Mouse (Mus musculus): ENCODE measurements at regions not wholly inside any gene's neighbourhood (a gene's known extent, or its start where the extent isn't known, plus 50 kb on each side); places are given as distances from the start of the nearest gene placed in this dataset.

DNA sequence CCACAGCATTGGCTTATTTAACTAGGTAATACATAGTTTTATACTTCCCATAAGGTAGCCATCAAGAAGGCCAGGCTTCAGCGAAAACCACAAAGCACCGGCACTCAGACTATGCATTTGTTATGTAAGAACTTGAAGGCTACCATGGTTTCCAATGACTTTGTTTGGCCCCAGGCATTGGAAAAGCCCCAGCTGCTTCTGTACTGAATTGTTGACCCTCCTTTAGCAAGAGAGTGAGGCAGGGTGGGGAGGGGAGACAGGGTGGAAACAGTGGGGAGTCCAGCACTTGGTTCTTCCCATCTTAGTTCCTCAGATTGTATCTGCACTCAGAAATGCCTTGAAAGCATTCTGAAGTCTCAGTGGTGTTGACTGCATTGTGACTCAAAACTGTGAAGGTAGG is 168.3 kb upstream of the Camk1g start:
- H3K9ac ChIP-seq: no peak overlapping the region
- H3K27me3 ChIP-seq: no peaks in the 10 kb centered on the region
- no peak overlapping the region for H3K4me2 ChIP-seq
- ATAC-seq (ENCODE audit: insufficient number of reproducible peaks, low FRiP score, low TSS enrichment, low read depth): no peak
- no peaks in the 10 kb centered on the region for H3K9me3 ChIP-seq
- peaks cover 27% of the 10 kb centered on the region for H3K4me1 ChIP-seq
- H3K4me3 ChIP-seq: no peak overlapping the region
- no peaks in the 10 kb centered on the region for H3K36me3 ChIP-seq
- H3K27ac ChIP-seq: peak overlapping the region; percentile 22; the same call in 1 of the 2 replicates
- WGBS: 40% methylated on average over 2 of the region's 2 CpGs

DNA sequence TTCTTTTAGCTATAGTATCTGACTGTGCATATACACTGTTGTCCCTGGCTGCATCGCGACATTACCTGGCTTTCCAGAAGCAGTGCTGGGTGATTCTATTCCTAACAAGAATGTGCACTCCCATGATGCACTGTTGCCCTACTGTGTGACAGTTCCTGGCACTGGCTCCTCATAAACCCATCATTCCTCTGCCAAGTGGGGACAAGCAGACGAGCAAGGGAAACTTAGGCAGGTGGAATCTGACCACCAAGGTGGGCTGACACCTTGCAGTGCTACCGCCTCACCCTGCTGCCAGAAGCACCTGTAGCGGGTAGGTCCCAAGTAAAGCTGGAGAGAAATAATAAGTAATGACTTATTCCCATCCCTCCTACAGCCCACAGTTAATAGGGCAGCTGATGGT is 167.5 kb upstream of the Camk1g start:
- Histone ChIP-seq H3K9me3 (no peaks in the 10 kb centered on the region), H3K4me3 (no peak overlapping the region), H3K27ac (no peak overlapping the region), H3K4me2 (no peak overlapping the region), H3K4me1 (peaks cover 27% of the 10 kb centered on the region), H3K27me3 (no peaks in the 10 kb centered on the region), H3K36me3 (no peaks in the 10 kb centered on the region), H3K9ac (no peak overlapping the region)
- WGBS: 77% methylated on average over 5 of the region's 5 CpGs
- ATAC-seq (ENCODE audit: insufficient number of reproducible peaks, low FRiP score, low TSS enrichment, low read depth): no peak

DNA sequence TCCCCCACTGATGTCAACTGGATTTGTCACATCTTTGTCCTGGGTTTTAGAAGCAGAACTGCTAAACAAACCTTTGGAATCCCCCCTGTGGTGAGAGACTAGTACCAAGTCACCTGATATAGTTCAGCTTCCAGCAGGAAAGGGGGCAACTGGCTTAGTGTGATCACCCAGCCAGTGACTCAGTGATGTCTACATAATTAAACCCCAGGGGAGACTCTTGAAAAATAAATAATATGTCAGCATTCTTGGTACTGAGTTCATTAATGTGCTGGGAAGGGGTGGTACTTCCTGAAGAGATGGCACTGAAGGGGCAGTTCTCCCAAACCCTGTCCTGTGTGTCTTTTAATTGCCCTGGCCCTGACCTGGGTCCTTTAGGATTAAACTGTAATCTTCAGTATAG is 166.5 kb upstream of the Camk1g start:
- Histone ChIP-seq H3K27ac (no peak overlapping the region), H3K9ac (no peak overlapping the region), H3K27me3 (no peaks in the 10 kb centered on the region), H3K4me1 (peaks cover 24% of the 10 kb centered on the region), H3K9me3 (no peaks in the 10 kb centered on the region), H3K4me3 (no peak overlapping the region), H3K36me3 (no peaks in the 10 kb centered on the region), H3K4me2 (no peak overlapping the region)
- no peak for ATAC-seq (ENCODE audit: insufficient number of reproducible peaks, low FRiP score, low TSS enrichment, low read depth)

DNA sequence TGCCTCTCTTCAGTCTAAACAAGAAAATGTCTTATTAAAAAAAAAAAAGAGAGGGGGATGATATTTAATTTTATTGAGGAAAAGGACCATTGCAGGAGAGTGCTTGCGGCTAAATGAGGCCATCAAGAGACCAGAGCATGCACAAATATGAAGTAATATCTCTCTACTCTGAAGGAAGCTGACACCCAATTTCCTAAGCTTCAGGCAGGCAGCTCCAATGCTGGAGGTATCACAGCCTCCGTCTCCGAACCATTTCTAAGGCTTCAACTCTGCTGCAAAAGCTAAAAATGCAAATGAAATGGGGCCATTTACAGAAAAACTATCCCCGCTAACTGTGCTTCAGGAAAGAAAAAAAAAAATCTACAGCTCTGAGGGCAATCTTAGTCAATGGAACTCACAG is 164.4 kb upstream of the Camk1g start:
- Histone ChIP-seq H3K9me3 (no peaks in the 10 kb centered on the region), H3K4me1 (peaks cover 18% of the 10 kb centered on the region), H3K36me3 (no peaks in the 10 kb centered on the region), H3K4me3 (no peak overlapping the region), H3K4me2 (no peak overlapping the region), H3K27ac (no peak overlapping the region), H3K9ac (no peak overlapping the region), H3K27me3 (no peaks in the 10 kb centered on the region)
- ATAC-seq (ENCODE audit: insufficient number of reproducible peaks, low FRiP score, low TSS enrichment, low read depth): no peak
- WGBS: 67% methylated on average over 4 of the region's 4 CpGs

DNA sequence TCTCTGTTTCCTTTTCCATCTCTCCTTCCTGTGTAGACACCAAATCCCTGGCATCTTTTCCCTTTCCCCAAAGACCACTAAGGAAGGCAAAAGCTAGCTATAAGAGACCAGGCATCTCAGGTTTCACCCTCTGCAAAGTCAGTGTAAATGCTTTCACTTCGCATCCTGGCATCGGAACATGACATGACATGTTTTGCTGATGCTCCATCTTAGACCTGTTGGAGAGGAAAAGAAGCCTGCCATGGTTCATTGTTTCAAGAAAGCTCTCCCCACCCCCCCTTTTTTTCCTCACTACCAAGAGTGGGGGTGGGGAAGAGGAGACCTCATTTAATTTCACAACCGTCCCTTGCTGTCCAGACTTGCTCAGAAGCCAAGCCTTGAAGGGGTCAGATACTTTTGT is 156.4 kb upstream of the Camk1g start:
- Histone ChIP-seq H3K36me3 (no peaks in the 10 kb centered on the region), H3K27me3 (no peaks in the 10 kb centered on the region), H3K4me1 (peaks cover 3% of the 10 kb centered on the region; the same call in 1 of the 2 replicates), H3K9me3 (no peaks in the 10 kb centered on the region), H3K9ac (no peak overlapping the region), H3K27ac (peak overlapping the region; percentile 28; the same call in 1 of the 2 replicates), H3K4me2 (no peak overlapping the region), H3K4me3 (no peak overlapping the region)
- no peak for ATAC-seq (ENCODE audit: insufficient number of reproducible peaks, low FRiP score, low TSS enrichment, low read depth)
- WGBS: 19% methylated on average over 3 of the region's 3 CpGs

DNA sequence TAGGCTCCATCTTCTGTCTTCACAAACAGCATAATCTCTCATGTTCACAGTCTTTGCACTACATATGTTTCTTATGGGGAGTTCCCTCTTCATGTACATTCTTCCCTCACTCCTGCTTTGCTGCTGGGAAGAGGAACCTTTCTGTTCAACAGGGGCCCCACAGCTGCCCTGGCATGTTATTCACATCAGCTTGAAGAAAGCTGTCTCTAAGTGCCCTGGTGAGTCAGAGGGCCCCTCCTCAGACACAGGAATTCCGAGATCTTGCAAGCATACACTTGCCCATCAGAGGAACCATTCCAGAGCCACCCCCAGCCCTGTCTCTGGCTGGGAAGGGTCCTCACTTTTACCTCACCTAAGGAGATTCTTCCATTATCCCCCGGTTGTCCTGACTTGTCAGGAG is 151.9 kb upstream of the Camk1g start:
- Histone ChIP-seq H3K27ac (0 out of 2 replicates have a peak overlapping the region, but pooled peaks have one; percentile 38), H3K27me3 (no peaks in the 10 kb centered on the region), H3K4me3 (no peak overlapping the region), H3K9me3 (no peaks in the 10 kb centered on the region), H3K4me2 (no peak overlapping the region), H3K36me3 (no peaks in the 10 kb centered on the region), H3K9ac (no peak overlapping the region), H3K4me1 (peaks cover 18% of the 10 kb centered on the region)
- WGBS: 55% methylated on average over 2 of the region's 2 CpGs
- 0 out of 2 replicates have a peak, but pooled peaks have one; percentile 40 for ATAC-seq (ENCODE audit: insufficient number of reproducible peaks, low FRiP score, low TSS enrichment, low read depth)

DNA sequence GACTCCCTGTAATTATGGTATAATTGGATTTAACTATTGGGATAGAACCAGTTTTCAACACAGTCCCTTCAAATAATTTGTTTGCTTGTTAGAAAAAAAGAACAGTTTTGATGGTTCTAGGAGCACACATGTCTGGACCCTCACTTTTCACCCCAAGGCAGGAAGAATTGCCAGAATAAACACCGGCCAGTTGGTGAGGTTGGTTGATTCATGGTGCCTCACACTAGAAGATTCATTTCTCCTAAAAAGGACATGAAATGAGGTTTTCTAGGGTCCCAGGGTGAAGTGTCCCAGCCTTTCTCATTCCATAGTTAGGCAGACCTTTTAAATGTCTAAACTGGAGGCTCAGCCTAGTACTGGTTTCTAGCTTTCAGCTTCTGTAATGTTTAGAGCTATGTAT is 148.7 kb upstream of the Camk1g start:
- Histone ChIP-seq H3K27ac (no peak overlapping the region), H3K4me1 (peaks cover 37% of the 10 kb centered on the region), H3K9ac (no peak overlapping the region), H3K4me2 (no peak overlapping the region), H3K27me3 (no peaks in the 10 kb centered on the region), H3K4me3 (no peak overlapping the region), H3K36me3 (no peaks in the 10 kb centered on the region), H3K9me3 (no peaks in the 10 kb centered on the region)
- WGBS: 74% methylated on average over 1 of the region's 1 CpGs
- no peak for ATAC-seq (ENCODE audit: insufficient number of reproducible peaks, low FRiP score, low TSS enrichment, low read depth)

DNA sequence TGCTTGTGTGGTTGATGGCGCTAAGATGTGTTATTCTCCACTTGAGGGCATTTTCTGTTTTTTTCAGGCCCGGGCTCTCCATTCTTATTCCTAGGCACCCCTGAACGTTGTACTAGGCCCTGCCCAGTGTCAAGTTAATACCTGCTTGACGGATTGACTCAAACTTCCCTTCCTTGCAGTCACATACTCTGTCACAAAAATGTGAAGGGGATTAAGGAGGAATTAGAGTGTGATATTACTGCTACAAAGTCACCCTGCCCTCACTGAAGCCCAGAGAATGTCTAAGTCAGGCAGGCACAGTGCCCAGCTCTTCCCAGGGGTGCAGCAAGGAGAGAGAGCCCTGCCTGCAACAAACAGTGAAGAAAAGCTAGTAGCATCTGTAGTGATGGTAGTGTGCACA is 147.9 kb upstream of the Camk1g start:
- ATAC-seq (ENCODE audit: insufficient number of reproducible peaks, low FRiP score, low TSS enrichment, low read depth): no peak
- Histone ChIP-seq H3K9ac (no peak overlapping the region), H3K4me2 (no peak overlapping the region), H3K27ac (peak overlapping the region; percentile 43; the same call in 1 of the 2 replicates), H3K36me3 (no peaks in the 10 kb centered on the region), H3K27me3 (no peaks in the 10 kb centered on the region), H3K4me1 (peaks cover 42% of the 10 kb centered on the region), H3K4me3 (no peak overlapping the region), H3K9me3 (no peaks in the 10 kb centered on the region)
- WGBS: 47% methylated on average over 4 of the region's 4 CpGs

DNA sequence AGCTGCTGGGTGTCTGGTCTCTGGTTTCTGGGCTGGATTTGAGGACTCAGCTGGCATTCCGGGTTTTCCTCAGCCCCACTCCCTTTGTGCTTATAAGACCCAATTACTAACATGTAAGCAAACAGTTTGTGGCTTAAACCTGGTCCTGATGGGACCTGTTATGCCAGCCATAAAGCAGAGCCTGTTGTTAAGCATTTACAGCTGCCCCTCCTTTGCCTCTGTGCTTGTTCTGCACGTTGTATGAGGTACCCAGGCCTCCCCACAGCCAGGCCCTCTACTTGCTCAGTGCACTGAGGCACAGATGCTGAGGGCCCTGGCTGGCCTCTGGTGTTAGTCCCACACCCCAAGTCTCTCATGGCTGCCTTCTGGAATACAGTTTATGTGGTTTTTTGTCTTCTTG is 147.2 kb upstream of the Camk1g start:
- H3K27me3 ChIP-seq: no peaks in the 10 kb centered on the region
- no peak for ATAC-seq (ENCODE audit: insufficient number of reproducible peaks, low FRiP score, low TSS enrichment, low read depth)
- WGBS: 14% methylated on average over 2 of the region's 2 CpGs
- peaks cover 42% of the 10 kb centered on the region for H3K4me1 ChIP-seq
- H3K36me3 ChIP-seq: no peaks in the 10 kb centered on the region
- no peak overlapping the region for H3K4me2 ChIP-seq
- H3K9me3 ChIP-seq: no peaks in the 10 kb centered on the region
- H3K4me3 ChIP-seq: no peak overlapping the region
- H3K9ac ChIP-seq: no peak overlapping the region
- peak overlapping the region; percentile 33; the same call in 1 of the 2 replicates for H3K27ac ChIP-seq

DNA sequence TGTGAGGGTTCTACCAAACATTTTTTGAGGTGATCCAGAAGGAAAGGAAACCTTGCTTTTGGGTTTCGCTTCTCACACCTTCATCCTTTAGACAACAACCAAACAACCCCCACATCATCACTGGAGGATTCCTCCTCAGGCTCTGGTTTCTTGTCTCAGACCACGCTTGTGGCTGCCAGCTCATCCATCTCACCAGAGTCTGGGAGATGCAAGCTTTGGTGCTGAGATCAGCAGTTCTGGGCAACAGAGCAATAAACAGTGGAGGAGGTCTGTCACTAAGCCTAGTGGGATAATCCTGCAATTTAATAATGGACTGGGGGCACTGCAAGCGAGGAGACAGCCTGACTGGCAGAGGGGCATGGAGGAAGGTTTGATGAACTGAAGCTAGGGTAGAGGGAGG is 146.3 kb upstream of the Camk1g start:
- no peak overlapping the region for H3K4me3 ChIP-seq
- no peaks in the 10 kb centered on the region for H3K36me3 ChIP-seq
- no peak overlapping the region for H3K9ac ChIP-seq
- peaks cover 42% of the 10 kb centered on the region for H3K4me1 ChIP-seq
- H3K27me3 ChIP-seq: no peaks in the 10 kb centered on the region
- H3K9me3 ChIP-seq: no peaks in the 10 kb centered on the region
- 57% methylated on average over 3 of the region's 3 CpGs for WGBS
- H3K4me2 ChIP-seq: no peak overlapping the region
- no peak overlapping the region; the same call in 1 of the 2 replicates for H3K27ac ChIP-seq
- no peak for ATAC-seq (ENCODE audit: insufficient number of reproducible peaks, low FRiP score, low TSS enrichment, low read depth)

DNA sequence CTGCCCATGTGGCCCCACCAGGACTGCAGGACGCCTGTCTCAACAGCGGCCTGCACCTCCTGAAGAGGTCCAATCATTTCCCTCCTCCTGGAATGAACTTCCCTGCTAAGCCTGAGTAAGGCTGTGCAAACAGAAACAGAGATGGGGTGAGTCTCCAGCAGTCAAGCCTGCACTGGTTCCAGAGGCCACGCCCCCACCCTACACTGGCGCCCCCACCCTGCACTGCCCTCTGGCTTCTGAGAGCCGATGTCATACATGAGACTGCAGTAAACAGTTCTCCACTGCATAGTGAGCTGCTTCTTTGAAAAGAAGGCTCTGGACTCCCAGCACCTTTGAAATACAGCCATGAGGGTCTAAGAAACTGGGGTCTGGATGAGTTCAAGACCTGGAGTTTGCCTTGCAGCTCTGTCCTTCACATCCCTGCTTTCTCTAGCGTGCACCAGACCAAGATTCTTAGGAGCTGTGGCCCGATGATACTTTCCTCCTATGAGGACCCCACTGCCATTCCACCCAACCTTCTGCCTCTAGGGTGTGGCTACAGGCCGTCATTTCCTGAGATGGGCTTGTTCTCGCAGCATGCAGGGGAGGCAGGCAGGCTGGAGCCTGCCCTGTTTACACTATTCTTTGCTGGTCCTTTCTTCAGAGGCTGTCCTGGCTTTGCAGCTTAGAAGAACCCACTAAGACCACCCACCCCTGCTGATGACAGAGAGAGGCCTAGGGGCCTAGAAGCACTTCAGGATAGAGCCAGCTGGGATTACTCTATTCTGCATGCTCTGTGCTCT is 144.0 kb upstream of the Camk1g start:
- Histone ChIP-seq H3K9ac (no peak overlapping the region), H3K4me2 (no peak overlapping the region), H3K27ac (peak overlapping the region; percentile 80), H3K4me3 (no peak overlapping the region), H3K4me1 (peaks cover 46% of the 10 kb centered on the region), H3K9me3 (no peaks in the 10 kb centered on the region), H3K36me3 (no peaks in the 10 kb centered on the region), H3K27me3 (no peaks in the 10 kb centered on the region)
- peak; percentile 82 for ATAC-seq (ENCODE audit: insufficient number of reproducible peaks, low FRiP score, low TSS enrichment, low read depth)
- 38% methylated on average over 9 of the region's 9 CpGs for WGBS

DNA sequence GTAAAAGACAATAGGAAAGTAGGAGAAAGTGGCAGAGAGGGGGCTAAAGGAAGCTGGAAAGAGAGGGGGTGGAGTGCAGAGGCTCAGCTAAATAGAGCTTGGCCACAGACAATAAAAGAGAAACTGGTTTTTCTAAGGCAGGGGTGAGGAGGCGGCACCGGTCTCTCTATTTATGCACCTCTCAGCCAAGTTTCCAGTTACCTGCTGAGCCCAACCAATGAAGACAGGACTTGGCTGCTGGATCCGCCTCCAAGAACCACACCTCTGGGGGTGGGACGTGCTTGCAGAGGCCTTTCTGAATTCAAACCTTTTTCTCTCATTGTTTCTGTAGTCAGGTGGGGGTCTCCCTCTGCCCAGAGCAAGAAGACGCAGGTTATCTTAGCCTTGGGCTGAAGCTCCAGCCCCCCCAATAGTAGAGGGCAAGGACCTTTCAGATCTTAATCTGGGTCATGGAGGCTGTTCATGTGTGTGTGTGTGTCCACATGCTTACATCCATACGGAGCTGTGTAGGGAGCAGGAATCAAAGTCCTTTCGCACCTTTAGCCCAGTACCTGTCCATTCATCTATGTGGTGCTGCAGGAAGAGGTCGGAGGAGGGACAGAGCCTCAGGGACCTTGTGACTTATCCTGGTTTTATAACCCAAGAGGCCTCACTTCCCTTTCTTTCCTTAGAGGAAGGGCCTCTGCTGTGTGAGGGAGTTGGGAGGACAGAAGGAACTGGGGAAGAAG is 140.1 kb upstream of the Camk1g start:
- no peaks in the 10 kb centered on the region for H3K9me3 ChIP-seq
- H3K36me3 ChIP-seq: no peaks in the 10 kb centered on the region
- whole genome bisulfite sequencing: 45% methylated on average over 8 of the region's 8 CpGs
- ATAC-seq (ENCODE audit: insufficient number of reproducible peaks, low FRiP score, low TSS enrichment, low read depth): no peak
- H3K4me2 ChIP-seq: peak overlapping the region; percentile 20
- H3K9ac ChIP-seq: no peak overlapping the region
- H3K4me1 ChIP-seq: peaks cover 18% of the 10 kb centered on the region
- no peaks in the 10 kb centered on the region for H3K27me3 ChIP-seq
- H3K4me3 ChIP-seq: peak overlapping the region; percentile 32
- H3K27ac ChIP-seq: peak overlapping the region; percentile 78
